In the genomic region with DNA sequence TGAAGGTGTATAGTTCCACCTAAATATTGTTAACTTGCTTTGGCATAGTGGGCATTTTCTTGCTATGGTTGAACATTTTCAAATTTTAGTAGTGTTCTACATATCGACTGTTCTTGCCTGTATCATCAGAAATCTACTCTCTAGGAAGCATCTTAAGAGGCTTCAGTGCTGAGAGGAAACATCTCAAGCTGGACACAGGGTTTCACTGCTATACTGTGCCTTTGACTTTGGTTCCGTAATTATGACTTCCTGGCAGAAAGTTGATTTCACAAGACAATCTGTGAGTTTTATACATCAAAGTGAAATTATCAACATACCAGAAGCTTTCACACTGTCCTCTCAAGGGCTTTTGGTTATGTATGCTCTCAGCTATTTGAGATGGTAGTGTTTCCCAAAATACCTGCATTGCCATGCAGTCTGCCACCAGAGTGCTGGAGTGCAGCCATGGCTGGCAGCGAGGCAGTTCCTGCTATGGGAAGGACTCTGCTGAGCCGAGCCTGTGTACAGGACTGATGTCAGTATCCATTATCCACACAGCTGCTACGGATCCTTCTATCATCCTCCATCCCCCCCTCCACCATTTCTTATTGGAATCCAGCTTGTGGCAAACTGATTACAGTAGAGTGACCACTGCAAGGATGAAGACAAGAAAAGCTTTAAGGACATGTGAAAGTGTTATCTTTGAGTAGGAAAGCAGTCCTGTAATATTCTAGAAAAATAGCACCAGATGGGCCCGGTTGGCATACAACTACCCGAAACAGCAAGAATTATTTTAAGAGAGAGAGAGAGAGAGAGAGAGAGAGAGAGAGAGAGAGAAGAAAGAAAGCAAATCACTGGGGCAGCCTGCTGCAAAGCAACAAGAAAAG, we compare ENCODE assay signal across 9 mouse cellular contexts.
A peak's percentile ranks its signal among the peaks of the same experiment; 100 is the strongest.
DNase-seq lines count a peak whose midpoint lies in the region; ATAC-seq lines count a peak whose summit lies in the region.
"Had no signal": no experiment of that assay in that cellular context is flagged by ENCODE, and none has a peak within 500 bp of the region (broad histone marks: within the 10 kb centered on the region; RNA-seq: fewer than 3 reads in every experiment).

No protein-coding gene starts in this region.

- peak; percentile 24 for DNase-seq in gastrocnemius, postnatal 10 days
- DNase-seq in layer of hippocampus, postnatal 14 days (ENCODE audit: low spot score in 2 of 2): peak; percentile 41 to 57
- peak; percentile 58 for DNase-seq in right cerebral cortex, postnatal 4 days
- no peak for DNase-seq in thymus, postnatal 4 days
- no peak for DNase-seq in kidney, adult 8-10 months

- H3K9ac ChIP-seq in hindbrain, embryonic 16.5 days (ENCODE audit: low read depth, low read length): no peak overlapping the region
- H3K9ac ChIP-seq in hindbrain, embryonic 12.5 days: no peak overlapping the region
- no peak overlapping the region for H3K9ac ChIP-seq in kidney, embryonic 15.5 days
- H3K9ac ChIP-seq: limb, embryonic 12.5 days had no signal

- no peak overlapping the region for H3K4me3 ChIP-seq in hindbrain, embryonic 16.5 days (ENCODE audit: low read length)
- no peak overlapping the region for H3K4me3 ChIP-seq in hindbrain, embryonic 12.5 days
- no peak overlapping the region for H3K4me3 ChIP-seq in kidney, embryonic 15.5 days (replicated peaks)
- H3K4me3 ChIP-seq: limb, embryonic 12.5 days had no signal

- no peaks in the 10 kb centered on the region for H3K9me3 ChIP-seq in hindbrain, embryonic 16.5 days (ENCODE audit: control insufficient read depth, low read length)
- no peaks in the 10 kb centered on the region for H3K9me3 ChIP-seq in hindbrain, embryonic 12.5 days (replicated peaks)
- H3K9me3 ChIP-seq in kidney, embryonic 15.5 days (replicated peaks): no peaks in the 10 kb centered on the region
- H3K9me3 ChIP-seq: limb, embryonic 12.5 days had no signal

- no peaks in the 10 kb centered on the region for H3K36me3 ChIP-seq in hindbrain, embryonic 16.5 days (ENCODE audit: control insufficient read depth, insufficient read depth, low read length)
- H3K36me3 ChIP-seq in hindbrain, embryonic 12.5 days: no peaks in the 10 kb centered on the region
- no peaks in the 10 kb centered on the region for H3K36me3 ChIP-seq in kidney, embryonic 15.5 days
- H3K36me3 ChIP-seq: limb, embryonic 12.5 days had no signal

- no peak overlapping the region for H3K4me2 ChIP-seq in hindbrain, embryonic 16.5 days (ENCODE audit: low read length)
- no peak overlapping the region for H3K4me2 ChIP-seq in hindbrain, embryonic 12.5 days (replicated peaks)
- H3K4me2 ChIP-seq in kidney, embryonic 15.5 days: no peak overlapping the region
- H3K4me2 ChIP-seq: limb, embryonic 12.5 days had no signal

- 71% methylated on average over 7 of the region's 7 CpGs for WGBS in hindbrain, embryonic 16.5 days
- 85% methylated on average over 7 of the region's 7 CpGs for whole genome bisulfite sequencing in hindbrain, embryonic 12.5 days
- WGBS in kidney, embryonic 15.5 days: 86% methylated on average over 7 of the region's 7 CpGs

- no peaks in the 10 kb centered on the region for H3K4me1 ChIP-seq in hindbrain, embryonic 16.5 days (ENCODE audit: control insufficient read depth, insufficient read depth, low read depth, low read length)
- H3K4me1 ChIP-seq in hindbrain, embryonic 12.5 days: peaks cover 4% of the 10 kb centered on the region; the same call in 1 of the 2 replicates
- H3K4me1 ChIP-seq in kidney, embryonic 15.5 days: no peaks in the 10 kb centered on the region
- H3K4me1 ChIP-seq: limb, embryonic 12.5 days had no signal

- peak; percentile 61; the same call in 1 of the 2 replicates for ATAC-seq in hindbrain, embryonic 16.5 days
- ATAC-seq in hindbrain, embryonic 12.5 days (ENCODE audit: low FRiP score): no peak
- no peak for ATAC-seq in kidney, embryonic 15.5 days (replicated peaks; ENCODE audit: low FRiP score)

- H3K27ac ChIP-seq in hindbrain, embryonic 16.5 days (ENCODE audit: low read depth, low read length): no peak overlapping the region
- no peak overlapping the region for H3K27ac ChIP-seq in hindbrain, embryonic 12.5 days
- no peak overlapping the region for H3K27ac ChIP-seq in kidney, embryonic 15.5 days
- H3K27ac ChIP-seq: limb, embryonic 12.5 days had no signal

- no peaks in the 10 kb centered on the region for H3K27me3 ChIP-seq in hindbrain, embryonic 16.5 days (replicated peaks; ENCODE audit: control insufficient read depth, insufficient read depth, low read length)
- no peaks in the 10 kb centered on the region for H3K27me3 ChIP-seq in hindbrain, embryonic 12.5 days
- H3K27me3 ChIP-seq in kidney, embryonic 15.5 days: no peaks in the 10 kb centered on the region
- H3K27me3 ChIP-seq: limb, embryonic 12.5 days had no signal

Comparison
In these comparisons a context has a peak if more than half of its experiments do, and no peak if none do; other contexts are left out.
1. DNase-seq: peak in gastrocnemius, postnatal 10 days (single experiment), layer of hippocampus, postnatal 14 days (2 of 2) and right cerebral cortex, postnatal 4 days (single experiment); none in thymus, postnatal 4 days (single experiment) and kidney, adult 8-10 months (0 of 2).